Mouse (Mus musculus) right cerebral cortex, postnatal 10 days (tissue): ENCODE measurements around the gene Tmco1.
"Not testable (repeated sequence)": the region's sequence is repeated elsewhere in the genome, so short reads cannot be mapped to it uniquely, and the experiment has no call there.

ENCODE experiments used
- DNase-seq, 2 experiments: peaks; one replicate each; pipeline ENCODE4 v3.0.0; 2021; ENCODE audit warnings: low spot score in 2 of 2

The Tmco1 gene

GRCm38 (mm10) chr1:167336398-167336797 is 28.2 kb downstream of the Tmco1 start:
- no peak for DNase-seq

- DNase-seq = peak; percentile 93
These were observed 29.4 kb downstream of the Tmco1 start for GRCm38 (mm10) chr1:167337463-167338095.

GRCm38 (mm10) chr1:167339177-167339781 is 31.1 kb downstream of the Tmco1 start:
- no peak for DNase-seq

- no peak for DNase-seq
These were observed 32.1 kb downstream of the Tmco1 start for GRCm38 (mm10) chr1:167340111-167340787.

GRCm38 (mm10) chr1:167340910-167341528 is 32.8 kb downstream of the Tmco1 start:
- DNase-seq = no peak

GRCm38 (mm10) chr1:167342831-167343230 is 34.7 kb downstream of the Tmco1 start:
- no peak for DNase-seq

GRCm38 (mm10) chr1:167345994-167346520 is 37.9 kb downstream of the Tmco1 start:
- not testable (repeated sequence) for DNase-seq

GRCm38 (mm10) chr1:167349206-167349605 is 41.0 kb downstream of the Tmco1 start:
- not testable (repeated sequence) for DNase-seq

- peak; percentile 92 for DNase-seq
These were observed 41.8 kb downstream of the Tmco1 start, which contains the start of gene Aldh9a1 for GRCm38 (mm10) chr1:167349815-167350596. Gene Aldh9a1 (plus strand): TSS chr1:167349991.

GRCm38 (mm10) chr1:167350597-167351415 is 42.6 kb downstream of the Tmco1 start:
- DNase-seq = no peak

- no peak for DNase-seq
These were observed 44.2 kb downstream of the Tmco1 start for GRCm38 (mm10) chr1:167352403-167352802.

GRCm38 (mm10) chr1:167357387-167357786 is 49.2 kb downstream of the Tmco1 start:
- no peak for DNase-seq

GRCm38 (mm10) chr1:167358731-167359130 is 50.6 kb downstream of the Tmco1 start:
- DNase-seq = no peak

- no peak for DNase-seq
These were observed 52.1 kb downstream of the Tmco1 start for GRCm38 (mm10) chr1:167360268-167360667.

- no peak for DNase-seq
These were observed 54.6 kb downstream of the Tmco1 start for GRCm38 (mm10) chr1:167362819-167363218.

- DNase-seq = no peak
These were observed 55.1 kb downstream of the Tmco1 start for GRCm38 (mm10) chr1:167363322-167363721.

GRCm38 (mm10) chr1:167365808-167366207 is 57.6 kb downstream of the Tmco1 start:
- DNase-seq = no peak

- DNase-seq = no peak
These were observed 58.4 kb downstream of the Tmco1 start for GRCm38 (mm10) chr1:167366621-167367020.

GRCm38 (mm10) chr1:167368018-167368417 is 59.8 kb downstream of the Tmco1 start:
- DNase-seq = no peak

GRCm38 (mm10) chr1:167368513-167368912 is 60.3 kb downstream of the Tmco1 start:
- no peak for DNase-seq
